Mouse (Mus musculus) Patski (cell line): Measurements from ENCODE around the gene Rbm44. TPM values are rescaled to one million over a fixed set of nuclear protein-coding genes. Genes with fewer than 3 reads are reported as not detected.

Source experiments
- ATAC-seq: fragments of 100-300 bp; one replicate; pipeline ENCODE4 v1.8.0; 2021
- CTCF ChIA-PET: fragments of 350-600 bp; sonication (Branson Sonifier 250); formaldehyde crosslinking; loops from one replicate; lab custom pipeline; 2022; ENCODE audit warnings: inconsistent platforms; lab: Charles Lee
- POLR2A ChIA-PET: fragments of 350-600 bp; sonication (Branson Sonifier 250); formaldehyde crosslinking; loops from one replicate; lab custom pipeline; 2022; ENCODE audit warnings: antibody characterized with exemption, inconsistent platforms; lab: Charles Lee
- DNase-seq: peaks from one replicate; pipeline ENCODE4 v3.0.0-alpha.2; 2011; ENCODE audit warnings: low read depth, low spot score
- H3K27me3 ChIP-seq: fragments of 371-371 bp; one replicate; pipeline ENCODE4 v1.5.1; 2021
- CTCF ChIP-seq: fragments of 100-300 bp; IDR thresholded peaks from one replicate; pipeline ENCODE4 v1.5.1; 2021
- in situ Hi-C: fragments of 300-500 bp; cut with MboI; formaldehyde crosslinking; loops from 3 replicates; pipeline ENCODE4 v1.11.1; 2018; ENCODE audit warnings: low pct_unique_long_range_greater_than_20kb, mixed read lengths
- polyA plus RNA-seq: library from polyadenylated mRNA; unstranded; gene quantifications from one replicate; pipeline ENCODE4 v1.2.3, GENCODE M21; 2021

Rbm44 gene
- polyA plus RNA-seq, 1 experiment from 2014 or later = 0.03 TPM

- ChIA-PET CTCF (interaction anchor here (0.6 to 1.0 kb wide), 2 partner anchors 20 to 39 kb away, joined by 3 read pairs; no protein-coding TSS in a partner anchor), POLR2A (interaction anchor here (1.0 kb wide), 1 partner anchor 10 kb away, joined by 3 read pairs; no protein-coding TSS in a partner anchor)
- ATAC-seq (no peak), DNase-seq (no peak)
- no peak for TF ChIP-seq CTCF
- in situ Hi-C loops = no loop called here
- H3K27me3 ChIP-seq = no peaks in the 10 kb centered on the region
Observed at GRCm38 (mm10) chr1:91219641-91220321, 74.9 kb downstream of the Rbm44 start.

GRCm38 (mm10) chr1:91220322-91220672, 75.4 kb downstream of the Rbm44 start:
- in situ Hi-C loops = no loop called here
- CTCF ChIA-PET = interaction anchor here (0.6 kb wide), 1 partner anchor 19 kb away, joined by 3 read pairs; no protein-coding TSS in a partner anchor

More at GRCm38 (mm10) chr1:91220322-91220672, 75.4 kb downstream of the Rbm44 start:
- H3K27me3 ChIP-seq = no peaks in the 10 kb centered on the region
- no peak for TF ChIP-seq CTCF
- POLR2A ChIA-PET = no interaction called here
- DNase-seq = no peak
- no peak for ATAC-seq

Other genes with a start within 250 kb of the Rbm44 start
- gene Mlph, start 230.0 kb upstream of the Rbm44 start, polyA plus RNA-seq = 0.03 TPM
- gene Prlh, start 192.0 kb upstream of the Rbm44 start, polyA plus RNA-seq = not detected
- gene Rab17, start 175.4 kb upstream of the Rbm44 start, polyA plus RNA-seq = 1.3 TPM
- 126 TPM for gene Lrrfip1, start 146.4 kb upstream of the Rbm44 start, polyA plus RNA-seq
- gene Ramp1, start 34.7 kb downstream of the Rbm44 start, polyA plus RNA-seq = not detected
- 94.5 TPM for gene Ube2f, start 105.2 kb downstream of the Rbm44 start, polyA plus RNA-seq
- gene Scly, start 153.2 kb downstream of the Rbm44 start, polyA plus RNA-seq = 98.6 TPM
- gene Espnl, start 177.0 kb downstream of the Rbm44 start, polyA plus RNA-seq = 0.14 TPM
- 27.2 TPM for gene Klhl30, start 205.9 kb downstream of the Rbm44 start, polyA plus RNA-seq
- gene Erfe, start 221.3 kb downstream of the Rbm44 start, polyA plus RNA-seq = 0.50 TPM